Mouse (Mus musculus) gastrocnemius, postnatal 25 days (tissue): ENCODE measurements around the gene Rab34. TPM values are rescaled to one million over a fixed set of nuclear protein-coding genes. Genes with fewer than 3 reads are reported as not detected.

Experiments used
- DNase-seq: peaks from one replicate; pipeline ENCODE4 v3.0.0; 2022
- long read RNA-seq, 2 experiments: library from polyadenylated mRNA; stranded (forward); transcript quantifications; one replicate each; pipeline ENCODE4 v2.0.0; 2021
- total RNA-seq, 2 experiments: library from RNA; stranded (reverse); gene quantifications; 1 replicate in 1 of 2; 2 replicates in 1 of 2; pipeline ENCODE4 v1.2.3; 2021

The Rab34 gene
- total RNA-seq: 1 to 10 TPM; 5.0 to 7.3 TPM
- long read RNA-seq, experiment 1, partial matches to known transcripts: 10 of 17 reads
- long read RNA-seq, experiment 1, other reads (novel, unspliced or antisense): 2 of 17 reads
- long read RNA-seq, experiment 2, transcript Rab34-203 (10 exons, 1,685 nt): major isoform, 8 of 25 reads
- long read RNA-seq, experiment 2, partial matches to known transcripts: 12 of 25 reads
- long read RNA-seq, experiment 2, other reads (novel, unspliced or antisense): 1 of 25 reads

- DNase-seq: peak; percentile 79
These were observed at the start of gene Rab34 for GRCm38 (mm10) chr11:78188331-78189233. Gene Rab34 (plus strand): TSS chr11:78188430.

GRCm38 (mm10) chr11:78140665-78141064 is 47.6 kb upstream of the Rab34 start:
- no peak for DNase-seq

- no peak for DNase-seq
These were observed 44.7 kb upstream of the Rab34 start for GRCm38 (mm10) chr11:78143520-78143919.

- no peak for DNase-seq
These were observed 42.1 kb upstream of the Rab34 start for GRCm38 (mm10) chr11:78146168-78146567.

GRCm38 (mm10) chr11:78146707-78147543 is 41.3 kb upstream of the Rab34 start:
- DNase-seq: no peak

GRCm38 (mm10) chr11:78151161-78151560 is 37.1 kb upstream of the Rab34 start:
- no peak for DNase-seq

- DNase-seq: peak; percentile 66
These were observed 35.7 kb upstream of the Rab34 start for GRCm38 (mm10) chr11:78152299-78153231.

- DNase-seq: no peak
These were observed 34.5 kb upstream of the Rab34 start for GRCm38 (mm10) chr11:78153778-78154177.

- DNase-seq: no peak
These were observed 32.6 kb upstream of the Rab34 start for GRCm38 (mm10) chr11:78155674-78156073.

- no peak for DNase-seq
These were observed 32.0 kb upstream of the Rab34 start for GRCm38 (mm10) chr11:78156156-78156699.

- DNase-seq: peak; percentile 62
These were observed 29.1 kb upstream of the Rab34 start for GRCm38 (mm10) chr11:78159096-78159495.

GRCm38 (mm10) chr11:78159557-78159956 is 28.7 kb upstream of the Rab34 start:
- DNase-seq: no peak

GRCm38 (mm10) chr11:78160171-78160570 is 28.1 kb upstream of the Rab34 start:
- no peak for DNase-seq

- DNase-seq: no peak
These were observed 27.6 kb upstream of the Rab34 start for GRCm38 (mm10) chr11:78160675-78161074.

GRCm38 (mm10) chr11:78161169-78161568 is 27.1 kb upstream of the Rab34 start:
- DNase-seq: no peak

- DNase-seq: no peak
These were observed 26.3 kb upstream of the Rab34 start for GRCm38 (mm10) chr11:78161968-78162367.

- DNase-seq: peak; percentile 73
These were observed 25.7 kb upstream of the Rab34 start for GRCm38 (mm10) chr11:78162504-78162903.

- no peak for DNase-seq
These were observed 25.2 kb upstream of the Rab34 start for GRCm38 (mm10) chr11:78163045-78163444.

GRCm38 (mm10) chr11:78163681-78164603 is 24.3 kb upstream of the Rab34 start:
- DNase-seq: peak; percentile 69

- no peak for DNase-seq
These were observed 23.7 kb upstream of the Rab34 start for GRCm38 (mm10) chr11:78164604-78164923.
